Mouse (Mus musculus) MEL (cell line): ENCODE measurements at regions not wholly inside any gene's neighbourhood (a gene's known extent, or its start where the extent isn't known, plus 50 kb on each side); places are given as distances from the start of the nearest gene placed in this dataset.

Source experiments
- DNase-seq: peaks from one replicate; pipeline ENCODE4 v3.0.0; 2011; ENCODE audit warnings: low read depth, low spot score
- H3K27ac ChIP-seq: 2 replicates; pipeline ENCODE4 v1.5.1; 2012; ENCODE audit warnings: low read depth, mild to moderate bottlenecking, control low read depth, low read length, moderate library complexity; ENCODE audit not compliant: control insufficient read depth
- H3K27me3 ChIP-seq, 2 experiments: fragments of 150-350 bp in 1 of 2; sonication (generic) in 1 of 2; 2 replicates each; pipeline ENCODE4 v1.6.1; 2012; ENCODE audit warnings: low read length in 2 of 2, mild to moderate bottlenecking in 2 of 2, improper control_type of control experiment in 1 of 2, moderate library complexity in 1 of 2; ENCODE audit not compliant: insufficient read depth in 2 of 2, control insufficient read depth in 1 of 2
- H3K36me3 ChIP-seq, 2 experiments: 2 replicates each; pipeline ENCODE4 v1.6.1; 2012 to 2014; ENCODE audit warnings: low read length in 2 of 2, improper control_type of control experiment in 1 of 2, inconsistent platforms in 1 of 2, mild to moderate bottlenecking in 1 of 2; ENCODE audit not compliant: insufficient read depth in 2 of 2, control insufficient read depth in 1 of 2
- H3K4me1 ChIP-seq, 2 experiments: fragments of 150-350 bp in 1 of 2; sonication (generic) in 1 of 2; 2 replicates each; pipeline ENCODE4 v1.6.1; 2012; ENCODE audit warnings: low read length in 2 of 2, improper control_type of control experiment in 1 of 2, mild to moderate bottlenecking in 1 of 2; ENCODE audit not compliant: insufficient read depth in 2 of 2, control insufficient read depth in 1 of 2
- H3K4me3 ChIP-seq, 2 experiments: fragments of 150-350 bp in 1 of 2; sonication (generic) in 1 of 2; 2 replicates each; pipeline ENCODE4 v1.5.1; 2012; ENCODE audit warnings: low read depth in 2 of 2, low read length in 2 of 2, mild to moderate bottlenecking in 2 of 2, moderate library complexity in 2 of 2, control low read depth in 1 of 2, improper control_type of control experiment in 1 of 2; ENCODE audit not compliant: control insufficient read depth in 1 of 2, insufficient read depth in 1 of 2
- H3K79me2 ChIP-seq: 2 replicates; pipeline ENCODE4 v1.6.1; 2012; ENCODE audit warnings: mild to moderate bottlenecking, low read length, moderate library complexity; ENCODE audit not compliant: control insufficient read depth, poor library complexity, insufficient read depth
- H3K9ac ChIP-seq: 2 replicates; pipeline ENCODE4 v1.6.1; 2012; ENCODE audit warnings: low read depth, mild to moderate bottlenecking, control low read depth, low read length, moderate library complexity; ENCODE audit not compliant: control insufficient read depth, poor library complexity, severe bottlenecking
- H3K9me3 ChIP-seq: fragments of 150-350 bp; sonication (generic); replicated peaks from 2 replicates; pipeline ENCODE4 v1.6.1; 2012; ENCODE audit warnings: mild to moderate bottlenecking, low read length, improper control_type of control experiment, moderate library complexity; ENCODE audit not compliant: insufficient read depth
- CTCF ChIP-seq, 3 experiments: IDR thresholded peaks in 2 of 3; conservative IDR thresholded peaks in 1 of 3; 2 replicates each; pipeline ENCODE4 v1.5.1; 2011 to 2012; ENCODE audit warnings: low read length in 3 of 3, low read depth in 2 of 3, mild to moderate bottlenecking in 2 of 3, improper control_type of control experiment in 1 of 3, inconsistent platforms in 1 of 3, mixed read lengths in 1 of 3, moderate library complexity in 1 of 3; ENCODE audit not compliant: control insufficient read depth in 1 of 3, insufficient read depth in 1 of 3, poor library complexity in 1 of 3, severe bottlenecking in 1 of 3
- ELF1 ChIP-seq: IDR thresholded peaks from 2 replicates; pipeline ENCODE4 v1.6.1; 2014; ENCODE audit warnings: low read depth, mild to moderate bottlenecking, inconsistent platforms, low read length, improper control_type of control experiment, moderate library complexity
- RCOR1 ChIP-seq: IDR thresholded peaks from 2 replicates; pipeline ENCODE4 v1.6.1; 2012; ENCODE audit warnings: low read depth, mild to moderate bottlenecking, inconsistent platforms, low read length, improper control_type of control experiment
- TCF12 ChIP-seq: IDR thresholded peaks from 2 replicates; pipeline ENCODE4 v1.6.1; 2014; ENCODE audit warnings: low read depth, mild to moderate bottlenecking, inconsistent platforms, low read length, improper control_type of control experiment, moderate library complexity
- ZKSCAN1 ChIP-seq: IDR thresholded peaks from 2 replicates; pipeline ENCODE4 v1.6.1; 2012; ENCODE audit warnings: low read depth, mild to moderate bottlenecking, inconsistent platforms, low read length, improper control_type of control experiment, moderate library complexity

DNA sequence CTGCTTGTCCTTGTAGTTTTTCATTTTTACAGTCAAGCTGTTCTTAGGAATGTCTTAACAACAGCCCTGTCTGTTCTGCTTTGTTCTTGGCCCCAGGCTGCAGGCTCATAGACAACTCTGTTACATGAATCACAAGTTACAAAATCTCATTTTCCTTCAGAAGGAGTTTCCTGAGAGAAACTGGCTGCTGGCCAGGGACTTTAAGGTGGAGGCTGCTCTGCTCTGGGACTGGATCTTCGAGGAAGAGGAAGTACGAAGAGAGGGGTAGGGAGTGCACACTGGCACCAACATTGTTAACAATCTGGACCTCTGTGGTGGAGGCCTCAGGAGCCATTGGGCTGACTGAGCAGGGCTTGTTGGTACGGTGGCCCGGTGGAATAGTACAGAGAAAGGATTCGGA, 91.7 kb upstream of the Zfy2 start:
- DNase-seq: peak; percentile 62
- Histone ChIP-seq H3K36me3 (no peaks in the 10 kb centered on the region), H3K27me3 (no peaks in the 10 kb centered on the region), H3K9ac (no peak overlapping the region), H3K79me2 (no peaks in the 10 kb centered on the region), H3K9me3 (no peaks in the 10 kb centered on the region), H3K27ac (no peak overlapping the region), H3K4me1 (no peaks in the 10 kb centered on the region), H3K4me3 (no peak overlapping the region)
- TF ChIP-seq ZKSCAN1: no peak
- no peak for TF ChIP-seq CTCF (IDR thresholded peaks at IDR 0.05 in 2 of 3, conservative IDR thresholded peaks at IDR 0.05 in 1 of 3; ENCODE audit: control insufficient read depth in 1 of 3, insufficient read depth in 1 of 3, low read depth in 2 of 3, low read length in 3 of 3, poor library complexity in 1 of 3, severe bottlenecking in 1 of 3)
- TF ChIP-seq TCF12: no peak
- TF ChIP-seq RCOR1: no peak
- TF ChIP-seq ELF1: no peak
